Mouse (Mus musculus) small intestine, adult 2 months (tissue): ENCODE results near the gene Trp53.

ENCODE experiments used
- CTCF ChIP-seq: fragments of 200-500 bp; IDR thresholded peaks from 2 replicates; pipeline ENCODE4 v1.5.1; 2012; ENCODE audit warnings: low read depth, mild to moderate bottlenecking, control low read depth, inconsistent platforms, low read length, moderate library complexity, mixed read lengths; ENCODE audit not compliant: insufficient replicate concordance, insufficient read length; ENCODE audit errors: extremely low read depth
- POLR2A ChIP-seq: fragments of 200-500 bp; IDR thresholded peaks from 2 replicates; pipeline ENCODE4 v1.6.1; 2012; ENCODE audit warnings: low read depth, mild to moderate bottlenecking, control low read depth, inconsistent platforms, low read length, moderate library complexity

- TF ChIP-seq CTCF = peak; percentile 84
- no peak for TF ChIP-seq POLR2A
Measured at GRCm38 (mm10) chr11:69613553-69614256, 33.5 kb downstream of the Trp53 start.
